Mouse (Mus musculus): ENCODE measurements around the gene Upb1. TPM values are rescaled to one million over a fixed set of nuclear protein-coding genes. Genes with fewer than 3 reads are reported as not detected.

The Upb1 gene
- polyA plus RNA-seq, 1 experiment, result 3.2 TPM

DNA sequence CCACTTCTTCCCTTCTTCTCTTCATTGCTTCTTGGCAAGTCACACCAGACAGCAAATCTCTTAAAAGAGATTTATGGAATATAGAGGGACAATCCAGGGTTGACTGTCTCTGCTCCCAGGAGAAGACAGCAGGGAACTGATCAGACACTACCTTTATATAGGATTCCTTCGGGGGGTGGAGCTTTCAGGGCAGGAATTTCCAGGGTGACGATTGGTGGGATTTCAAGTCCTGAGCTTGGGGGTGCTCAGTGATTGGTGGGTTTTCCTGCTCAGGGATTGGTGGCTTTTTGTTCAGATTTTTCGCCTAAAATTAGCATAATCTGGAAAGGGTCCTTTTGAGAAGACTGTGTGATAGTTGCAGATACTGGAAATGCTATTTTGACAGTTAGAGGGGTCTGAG is 86.2 kb downstream of the Upb1 start:
- TF ChIP-seq CTCF (IDR thresholded peaks at IDR 0.05; ENCODE audit: control insufficient read depth, insufficient read depth, low read length) (no peak), POLR2A (IDR thresholded peaks at IDR 0.05; ENCODE audit: borderline replicate concordance, control insufficient read depth, low read depth, low read length) (no peak)
- 74% methylated on average over 3 of the region's 3 CpGs for WGBS
- Histone ChIP-seq H3K4me3 (replicated peaks; ENCODE audit: control insufficient read depth, low read depth, low read length) (no peak overlapping the region), H3K4me1 (ENCODE audit: control insufficient read depth, insufficient read depth, low read length) (peaks cover 5% of the 10 kb centered on the region), H3K27ac (ENCODE audit: control insufficient read depth, insufficient read depth, low read depth, low read length, poor library complexity) (no peak overlapping the region)

DNA sequence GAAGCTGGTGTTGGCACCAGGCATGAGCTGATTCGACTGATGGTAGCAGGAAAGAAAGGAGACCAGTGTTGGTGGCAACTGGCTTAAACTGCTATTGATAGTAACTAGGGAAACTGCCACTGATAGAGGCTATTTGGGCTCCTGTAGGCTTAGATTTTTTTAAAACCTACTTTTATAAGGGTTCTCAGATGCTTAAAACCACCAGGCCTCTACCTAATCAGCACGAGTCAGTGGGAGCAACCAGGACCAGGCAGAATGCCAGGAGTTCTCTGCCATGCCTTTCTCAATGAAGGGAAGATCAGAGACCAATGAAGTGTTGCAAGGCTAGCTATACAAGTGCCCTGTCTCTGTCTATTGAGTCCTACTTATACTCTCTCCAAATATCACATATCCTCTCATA is 88.6 kb downstream of the Upb1 start:
- Histone ChIP-seq H3K4me3 (replicated peaks; ENCODE audit: control insufficient read depth, low read depth, low read length) (no peak overlapping the region), H3K4me1 (ENCODE audit: control insufficient read depth, insufficient read depth, low read length) (peaks cover 3% of the 10 kb centered on the region), H3K27ac (ENCODE audit: control insufficient read depth, insufficient read depth, low read depth, low read length, poor library complexity) (no peak overlapping the region)
- TF ChIP-seq CTCF (IDR thresholded peaks at IDR 0.05; ENCODE audit: control insufficient read depth, insufficient read depth, low read length), result no peak
- WGBS, result 33% methylated on average over 2 of the region's 2 CpGs

DNA sequence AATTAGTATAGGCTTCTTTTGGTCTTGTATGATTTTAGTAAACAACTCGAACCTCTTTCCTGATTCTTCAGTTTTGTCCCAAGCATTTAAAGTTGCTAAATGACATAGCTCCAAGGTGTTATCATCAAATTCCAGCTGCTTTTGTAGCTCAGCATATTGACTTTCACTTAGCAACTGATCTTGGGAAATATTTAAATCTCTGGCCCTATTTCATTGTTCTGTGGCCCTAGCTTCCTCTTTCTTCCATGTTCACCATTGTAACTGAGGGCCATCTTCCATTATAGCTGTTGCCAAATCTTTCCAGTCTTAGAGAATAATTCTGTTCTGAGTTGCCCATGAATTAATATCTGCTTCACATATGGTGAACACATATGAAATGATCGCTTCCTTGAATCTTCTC is 89.8 kb downstream of the Upb1 start:
- H3K4me1 ChIP-seq (ENCODE audit: control insufficient read depth, insufficient read depth, low read length), result no peaks in the 10 kb centered on the region; the same call in 1 of the 2 replicates
- H3K27ac ChIP-seq (ENCODE audit: control insufficient read depth, insufficient read depth, low read depth, low read length, poor library complexity), result no peak overlapping the region
- no peak overlapping the region for H3K4me3 ChIP-seq (replicated peaks; ENCODE audit: control insufficient read depth, low read depth, low read length)
- 61% methylated on average over 2 of the region's 2 CpGs for WGBS
- TF ChIP-seq POLR2A (IDR thresholded peaks at IDR 0.05; ENCODE audit: borderline replicate concordance, control insufficient read depth, low read depth, low read length) (no peak), CTCF (IDR thresholded peaks at IDR 0.05; ENCODE audit: control insufficient read depth, insufficient read depth, low read length) (no peak)

Other genes starting within 250 kb of the Upb1 start
- gene Specc1l, start 189.0 kb upstream of the Upb1 start, polyA plus RNA-seq (2011; ENCODE audit: insufficient read depth, insufficient read length, low replicate concordance, missing spikeins), result 6.8 and 10.4 TPM in 2 replicates
- gene Adora2a, start 84.2 kb upstream of the Upb1 start, polyA plus RNA-seq (2011; ENCODE audit: insufficient read depth, insufficient read length, low replicate concordance, missing spikeins), result 7.3 and 7.7 TPM in 2 replicates
- 139 and 156 TPM in 2 replicates for gene Snrpd3, start 116.4 kb downstream of the Upb1 start, polyA plus RNA-seq (2011; ENCODE audit: insufficient read depth, insufficient read length, low replicate concordance, missing spikeins)
- 37.6 and 48.3 TPM in 2 replicates for gene Gucd1, start 116.9 kb downstream of the Upb1 start, polyA plus RNA-seq (2011; ENCODE audit: insufficient read depth, insufficient read length, low replicate concordance, missing spikeins)
- 0.42 TPM in 1 of 2 replicates, not detected in the other for gene Lrrc75b, start 159.2 kb downstream of the Upb1 start, polyA plus RNA-seq (2011; ENCODE audit: insufficient read depth, insufficient read length, low replicate concordance, missing spikeins)
- gene Ggt1, start 160.5 kb downstream of the Upb1 start, polyA plus RNA-seq (2011; ENCODE audit: insufficient read depth, insufficient read length, low replicate concordance, missing spikeins), result 5.2 and 11.4 TPM in 2 replicates
- 13.4 and 23.1 TPM in 2 replicates for gene Ggt5, start 188.2 kb downstream of the Upb1 start, polyA plus RNA-seq (2011; ENCODE audit: insufficient read depth, insufficient read length, low replicate concordance, missing spikeins)
- 1.5 and 2.8 TPM in 2 replicates for gene Susd2, start 242.9 kb downstream of the Upb1 start, polyA plus RNA-seq (2011; ENCODE audit: insufficient read depth, insufficient read length, low replicate concordance, missing spikeins)